Mouse (Mus musculus): ENCODE measurements at regions not wholly inside any gene's neighbourhood (a gene's known extent, or its start where the extent isn't known, plus 50 kb on each side); places are given as distances from the start of the nearest gene placed in this dataset.

DNA sequence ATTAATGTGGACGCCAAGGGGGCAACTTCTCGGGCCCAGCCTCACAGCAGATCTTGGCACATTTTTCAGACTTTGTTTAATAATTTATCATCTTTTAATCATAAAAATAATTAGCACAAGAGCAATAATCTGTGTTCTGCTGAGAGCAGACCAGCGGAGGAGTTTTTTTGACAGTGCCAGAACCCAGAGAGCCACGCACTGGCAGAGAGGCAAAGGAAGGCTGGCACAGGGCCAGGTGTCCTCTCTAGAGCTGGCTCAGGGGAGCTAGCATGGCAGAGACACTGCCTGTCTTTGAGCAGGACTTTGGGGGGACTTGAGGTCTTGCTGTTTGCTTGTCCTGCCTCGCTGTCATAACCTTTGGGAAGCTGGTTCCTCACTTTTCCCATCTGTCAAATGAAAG lies 100.9 kb downstream of the 3100002H09Rik start:
- no peak for TF ChIP-seq UBTF (IDR thresholded peaks at IDR 0.05; ENCODE audit: low read depth, low read length)
- TF ChIP-seq TBP (conservative IDR thresholded peaks at IDR 0.05; ENCODE audit: low read depth, low read length) = no peak
- no peak for TF ChIP-seq CTCF (conservative IDR thresholded peaks at IDR 0.05 in 1 of 2, IDR thresholded peaks at IDR 0.05 in 1 of 2; ENCODE audit: low read depth in 2 of 2, low read length in 2 of 2)
- TF ChIP-seq MAZ (IDR thresholded peaks at IDR 0.05; ENCODE audit: low read depth, low read length) = no peak
- no peak for TF ChIP-seq POLR2A (IDR thresholded peaks at IDR 0.05; ENCODE audit: low read depth, low read length)
- no peak for TF ChIP-seq EP300 (IDR thresholded peaks at IDR 0.05; ENCODE audit: low read length)
- TF ChIP-seq JUND (conservative IDR thresholded peaks at IDR 0.05; ENCODE audit: low read depth, low read length) = no peak
- TF ChIP-seq USF1 (IDR thresholded peaks at IDR 0.05; ENCODE audit: low read depth, low read length) = no peak
- TF ChIP-seq BHLHE40 (IDR thresholded peaks at IDR 0.05; ENCODE audit: low read depth, low read length) = no peak
- TF ChIP-seq MYC (IDR thresholded peaks at IDR 0.05; ENCODE audit: low read depth, low read length) = no peak
- TF ChIP-seq PAX5 (IDR thresholded peaks at IDR 0.05; ENCODE audit: low read length) = no peak
- TF ChIP-seq POLR2AphosphoS2 (IDR thresholded peaks at IDR 0.05; ENCODE audit: low read depth, low read length) = no peak
- TF ChIP-seq SMC3 (IDR thresholded peaks at IDR 0.05; ENCODE audit: low read depth, low read length) = no peak
- TF ChIP-seq ZKSCAN1 (IDR thresholded peaks at IDR 0.05; ENCODE audit: borderline replicate concordance, low read depth, low read length) = no peak

GRCm38 (mm10) chr4:124506083-124506647 lies 104.4 kb downstream of the 3100002H09Rik start:
- no peaks in the 10 kb centered on the region for H3K4me1 ChIP-seq (ENCODE audit: control insufficient read depth in 1 of 2, insufficient read depth in 2 of 2)
- no peaks in the 10 kb centered on the region for H3K9me3 ChIP-seq (replicated peaks; ENCODE audit: low read length)
- in situ Hi-C loops (cut with MboI; ENCODE audit: low pct_ligation_motif_present, low pct_unique_long_range_greater_than_20kb, low sequenced_read_pairs) (no loop called here), dilution Hi-C loops (cut with MboI; ENCODE audit: extremely low pct_ligation_motif_present, extremely low pct_unique_long_range_greater_than_20kb, low sequenced_read_pairs) (no loop called here)
- no peak overlapping the region for H3K4me2 ChIP-seq (ENCODE audit: insufficient read depth, low read depth, poor library complexity, severe bottlenecking)
- no peak for DNase-seq (ENCODE audit: extremely low read depth)
- no peak overlapping the region for H3K9ac ChIP-seq (ENCODE audit: insufficient read depth, low read depth)
- no peak overlapping the region for H3K27ac ChIP-seq (ENCODE audit: insufficient read depth, low read depth)
- no peak overlapping the region for H3K4me3 ChIP-seq (replicated peaks in 1 of 3; ENCODE audit: low read depth in 2 of 3, low read length in 2 of 3, poor library complexity in 1 of 3)
- H3K79me2 ChIP-seq (replicated peaks; ENCODE audit: control insufficient read depth, extremely low read depth, insufficient read depth, poor library complexity, severe bottlenecking) = no peaks in the 10 kb centered on the region
- peaks cover 79% of the 10 kb centered on the region for H3K27me3 ChIP-seq (replicated peaks)
- H3K36me3 ChIP-seq (replicated peaks in 1 of 2; ENCODE audit: control insufficient read depth in 1 of 2, insufficient read depth in 1 of 2, low read length in 1 of 2) = no peaks in the 10 kb centered on the region
- TF ChIP-seq MEF2A (IDR thresholded peaks at IDR 0.05; ENCODE audit: borderline replicate concordance, low read depth, low read length) (no peak), ZNF384 (IDR thresholded peaks at IDR 0.05; ENCODE audit: low read depth, low read length) (no peak), SIN3A (IDR thresholded peaks at IDR 0.05; ENCODE audit: low read length) (no peak), NELFE (IDR thresholded peaks at IDR 0.05; ENCODE audit: low read depth, low read length) (no peak), JUN (IDR thresholded peaks at IDR 0.05; ENCODE audit: insufficient read depth, low read depth, low read length) (no peak), ZMIZ1 (IDR thresholded peaks at IDR 0.05; ENCODE audit: low read depth, low read length) (no peak), PAX5 (IDR thresholded peaks at IDR 0.05; ENCODE audit: low read length) (no peak), ZKSCAN1 (IDR thresholded peaks at IDR 0.05; ENCODE audit: borderline replicate concordance, low read depth, low read length) (no peak), EP300 (IDR thresholded peaks at IDR 0.05; ENCODE audit: low read length) (no peak), KAT2A (IDR thresholded peaks at IDR 0.05; ENCODE audit: insufficient replicate concordance, low read length) (no peak), BHLHE40 (IDR thresholded peaks at IDR 0.05; ENCODE audit: low read depth, low read length) (no peak), ELF1 (IDR thresholded peaks at IDR 0.05; ENCODE audit: low read depth, low read length) (no peak), HCFC1 (IDR thresholded peaks at IDR 0.05; ENCODE audit: low read depth, low read length) (no peak), MAZ (IDR thresholded peaks at IDR 0.05; ENCODE audit: low read depth, low read length) (no peak)

More for the DNA sequence above, 100.9 kb downstream of the 3100002H09Rik start:
- no peak overlapping the region for H3K27ac ChIP-seq (ENCODE audit: insufficient read depth, low read depth)
- no peaks in the 10 kb centered on the region for H3K79me2 ChIP-seq (replicated peaks; ENCODE audit: control insufficient read depth, extremely low read depth, insufficient read depth, poor library complexity, severe bottlenecking)
- peaks cover 95% of the 10 kb centered on the region for H3K27me3 ChIP-seq (replicated peaks)
- no peaks in the 10 kb centered on the region for H3K9me3 ChIP-seq (replicated peaks; ENCODE audit: low read length)
- no peak overlapping the region for H3K4me3 ChIP-seq (replicated peaks in 1 of 3; ENCODE audit: low read depth in 2 of 3, low read length in 2 of 3, poor library complexity in 1 of 3)
- dilution Hi-C loops (cut with MboI; ENCODE audit: extremely low pct_ligation_motif_present, extremely low pct_unique_long_range_greater_than_20kb, low sequenced_read_pairs) = no loop called here
- no peaks in the 10 kb centered on the region for H3K4me1 ChIP-seq (ENCODE audit: control insufficient read depth in 1 of 2, insufficient read depth in 2 of 2)
- H3K9ac ChIP-seq (ENCODE audit: insufficient read depth, low read depth) = no peak overlapping the region
- in situ Hi-C loops (cut with MboI; ENCODE audit: low pct_ligation_motif_present, low pct_unique_long_range_greater_than_20kb, low sequenced_read_pairs) = no loop called here
- H3K36me3 ChIP-seq (replicated peaks in 1 of 2; ENCODE audit: control insufficient read depth in 1 of 2, insufficient read depth in 1 of 2, low read length in 1 of 2) = no peaks in the 10 kb centered on the region
- no peak for DNase-seq (ENCODE audit: extremely low read depth)
- no peak overlapping the region for H3K4me2 ChIP-seq (ENCODE audit: insufficient read depth, low read depth, poor library complexity, severe bottlenecking)

Measured in CH12.LX (cell line).